Mouse (Mus musculus) lung, postnatal 0 days (tissue): ENCODE measurements around the gene Tspan18. TPM values are rescaled to one million over a fixed set of nuclear protein-coding genes. Genes with fewer than 3 reads are reported as not detected.
A peak's percentile ranks its signal among the peaks of the same experiment; 100 is the strongest.

Experiments
- ATAC-seq: fragments of 200-750 bp; cut with Nextera tagmentation; 2 replicates; pipeline ENCODE4 v1.8.0; 2017; ENCODE audit warnings: moderate library complexity
- DNase-seq: peaks from one replicate; pipeline ENCODE4 v3.0.0-alpha.2; 2016; ENCODE audit warnings: low spot score
- H3K27ac ChIP-seq: fragments of 300-500 bp; sonication (generic); 2 replicates; pipeline ENCODE4 v1.5.1; 2014; ENCODE audit warnings: antibody characterized with exemption, mild to moderate bottlenecking, low read length, mixed read lengths
- H3K27me3 ChIP-seq: fragments of 300-500 bp; sonication (generic); replicated peaks from 2 replicates; pipeline ENCODE4 v1.6.1; 2014; ENCODE audit warnings: low read length, mixed read lengths; ENCODE audit not compliant: insufficient read depth
- H3K36me3 ChIP-seq: fragments of 300-500 bp; sonication (generic); 2 replicates; pipeline ENCODE4 v1.6.1; 2014; ENCODE audit warnings: low read length, mixed read lengths; ENCODE audit not compliant: insufficient read depth
- H3K4me1 ChIP-seq: fragments of 300-500 bp; sonication (generic); 2 replicates; pipeline ENCODE4 v1.6.1; 2014; ENCODE audit warnings: antibody characterized with exemption, low read depth, low read length, mixed read lengths; ENCODE audit not compliant: insufficient read depth
- H3K4me2 ChIP-seq: fragments of 300-500 bp; sonication (generic); replicated peaks from 2 replicates; pipeline ENCODE4 v1.6.1; 2014; ENCODE audit warnings: low read depth, mild to moderate bottlenecking, low read length, moderate library complexity, mixed read lengths
- H3K4me3 ChIP-seq: fragments of 300-500 bp; sonication (generic); 2 replicates; pipeline ENCODE4 v1.5.1; 2014; ENCODE audit warnings: low read depth, low read length
- H3K9ac ChIP-seq: fragments of 300-500 bp; sonication (generic); replicated peaks from 2 replicates; pipeline ENCODE4 v1.6.1; 2014; ENCODE audit warnings: low read depth, mild to moderate bottlenecking
- H3K9me3 ChIP-seq: fragments of 300-500 bp; sonication (generic); 2 replicates; pipeline ENCODE4 v1.6.1; 2016; ENCODE audit warnings: low read length, mixed read lengths
- CTCF ChIP-seq: IDR thresholded peaks from 2 replicates; pipeline ENCODE4 v1.5.1; 2016; ENCODE audit warnings: antibody characterized with exemption, mild to moderate bottlenecking
- EP300 ChIP-seq: IDR thresholded peaks from 2 replicates; pipeline ENCODE4 v1.6.1; 2016; ENCODE audit warnings: antibody characterized with exemption, mild to moderate bottlenecking, control low read depth
- WGBS: fragments of 180-500 bp; shearing (Covaris S2); extraction: QIAGEN DNeasy Blood & Tissue Kit; methylation state at CpG from one replicate; pipeline ENCODE4 v1.1.7; 2014; 5-methylcytosine and 5-hydroxymethylcytosine counted together
- polyA plus RNA-seq: library from polyadenylated mRNA; unstranded; fragments of >200 nt; fragmentation: Nextera tagmentation; extraction: Ambion mirVana; gene quantifications from 2 replicates; pipeline ENCODE4 v1.2.1, GENCODE M21; 2015

Gene Tspan18
- polyA plus RNA-seq, 1 experiment from 2014 or later, result 36.4 TPM

DNA sequence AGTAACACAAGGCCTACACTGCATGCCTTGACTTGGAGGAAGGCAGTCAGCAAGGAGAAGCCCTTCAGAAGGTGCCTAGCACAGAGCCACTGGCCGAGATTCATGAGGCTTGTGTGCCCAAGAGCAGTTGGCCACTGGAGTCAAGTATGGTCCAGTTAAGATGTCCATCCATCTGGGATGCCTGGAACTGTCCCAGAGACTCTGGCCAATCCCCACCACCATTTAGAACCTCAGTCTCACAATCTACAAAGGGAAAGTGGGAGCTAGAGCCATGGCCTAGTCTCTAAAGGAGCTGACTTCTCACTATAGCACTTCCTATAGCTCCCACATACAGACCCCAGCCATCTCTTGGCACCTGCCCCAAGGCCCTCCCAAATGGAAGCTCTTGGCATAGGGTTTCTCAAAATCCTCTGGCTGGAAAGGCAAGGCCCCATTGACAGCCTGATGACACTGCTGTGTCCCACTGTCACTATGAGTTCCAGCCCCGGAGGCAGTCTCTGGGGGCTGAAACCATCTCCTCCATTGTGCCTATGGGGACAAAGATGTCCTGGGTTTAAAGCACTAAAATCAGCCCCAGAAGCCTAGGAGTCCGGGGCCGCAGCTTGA lies 158.0 kb downstream of the Tspan18 start:
- H3K9ac ChIP-seq, result no peak overlapping the region
- H3K4me3 ChIP-seq, result no peak overlapping the region
- H3K4me2 ChIP-seq, result no peak overlapping the region
- no peak overlapping the region for H3K27ac ChIP-seq
- H3K27me3 ChIP-seq, result peaks cover 9% of the 10 kb centered on the region; the same call in 1 of the 2 replicates
- DNase-seq, result no peak
- H3K36me3 ChIP-seq, result no peaks in the 10 kb centered on the region
- no peak for ATAC-seq
- H3K4me1 ChIP-seq, result peaks cover 14% of the 10 kb centered on the region; the same call in 1 of the 2 replicates
- WGBS, result 42% methylated on average over 4 of the region's 4 CpGs
- no peaks in the 10 kb centered on the region for H3K9me3 ChIP-seq
- no peak for TF ChIP-seq CTCF
- no peak for TF ChIP-seq EP300

DNA sequence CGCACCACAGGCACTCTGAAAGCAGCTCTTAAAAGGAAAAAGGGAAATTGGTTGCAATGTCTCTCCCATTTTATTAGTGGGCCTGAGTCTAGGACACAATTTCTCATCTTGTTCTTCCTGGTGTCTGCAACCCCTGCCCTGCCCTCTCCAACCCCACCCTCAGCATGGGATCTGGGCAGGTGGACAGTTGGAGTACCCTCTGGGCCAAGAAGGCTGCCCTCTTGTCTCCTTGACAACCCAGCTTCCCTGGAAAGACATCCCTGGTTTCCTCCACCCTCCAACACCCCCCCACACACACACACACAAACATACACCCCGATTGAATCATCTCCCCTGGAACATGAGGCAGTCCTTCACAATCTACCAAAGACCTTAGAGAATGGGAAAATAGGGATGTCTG lies 158.6 kb downstream of the Tspan18 start:
- H3K9me3 ChIP-seq, result no peaks in the 10 kb centered on the region
- TF ChIP-seq CTCF, result no peak
- TF ChIP-seq EP300, result no peak
- H3K9ac ChIP-seq, result no peak overlapping the region
- 48% methylated on average over 2 of the region's 2 CpGs for WGBS
- H3K4me2 ChIP-seq, result no peak overlapping the region
- peaks cover 14% of the 10 kb centered on the region; the same call in 1 of the 2 replicates for H3K4me1 ChIP-seq
- H3K36me3 ChIP-seq, result no peaks in the 10 kb centered on the region
- DNase-seq (no peak), ATAC-seq (no peak)
- H3K27me3 ChIP-seq, result peaks cover 9% of the 10 kb centered on the region; the same call in 1 of the 2 replicates
- H3K4me3 ChIP-seq, result no peak overlapping the region
- no peak overlapping the region for H3K27ac ChIP-seq

DNA sequence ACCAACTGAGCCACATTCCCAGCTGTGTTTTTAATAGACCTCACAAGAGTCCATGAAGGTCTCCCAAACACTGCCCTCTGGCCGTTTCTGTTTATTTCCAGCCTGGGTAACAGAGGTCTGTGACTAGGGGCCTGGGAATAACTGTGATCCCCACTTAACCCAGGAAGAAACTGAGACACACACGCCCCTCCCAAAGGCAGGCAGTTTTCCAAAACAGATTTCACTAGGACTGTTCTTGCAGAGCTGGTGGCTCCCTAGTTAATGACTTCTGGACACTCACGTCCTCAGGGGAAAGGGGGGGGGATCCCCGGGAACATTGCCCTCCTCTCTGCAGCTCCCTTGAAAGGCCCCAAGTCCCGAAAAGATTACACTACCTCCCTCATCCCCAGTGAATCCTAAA lies 159.0 kb downstream of the Tspan18 start:
- Histone ChIP-seq H3K4me2 (no peak overlapping the region), H3K4me3 (no peak overlapping the region), H3K27ac (no peak overlapping the region), H3K4me1 (peaks cover 13% of the 10 kb centered on the region; the same call in 1 of the 2 replicates), H3K9me3 (no peaks in the 10 kb centered on the region), H3K36me3 (no peaks in the 10 kb centered on the region), H3K27me3 (peaks cover 5% of the 10 kb centered on the region; the same call in 1 of the 2 replicates), H3K9ac (no peak overlapping the region)
- ATAC-seq (peak; percentile 40; the same call in 1 of the 2 replicates), DNase-seq (no peak)
- WGBS, result 36% methylated on average over 5 of the region's 5 CpGs
- TF ChIP-seq EP300, result no peak
- no peak for TF ChIP-seq CTCF

DNA sequence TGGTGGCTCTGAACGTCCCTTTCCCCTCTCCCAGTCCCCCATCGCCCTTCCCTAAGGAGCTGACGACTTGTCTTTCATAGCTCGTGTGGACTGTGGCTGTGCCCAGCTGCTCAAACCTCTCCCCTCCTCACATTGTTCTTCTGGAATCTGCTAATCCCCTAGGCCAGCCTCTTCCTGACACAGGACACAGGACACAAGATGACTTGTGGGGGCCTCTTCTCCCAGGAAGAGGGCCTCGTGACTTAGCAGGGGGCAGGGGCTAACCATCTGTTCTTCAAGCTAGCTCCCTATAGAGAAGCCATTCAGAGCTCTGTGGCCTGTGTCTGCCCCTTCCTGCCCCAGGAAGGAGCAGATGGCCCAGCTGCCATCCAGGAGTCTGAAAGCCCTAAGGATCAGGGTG lies 160.1 kb downstream of the Tspan18 start:
- WGBS, result 40% methylated on average over 5 of the region's 5 CpGs
- ATAC-seq, result no peak
- Histone ChIP-seq H3K4me2 (no peak overlapping the region), H3K36me3 (no peaks in the 10 kb centered on the region), H3K27me3 (no peaks in the 10 kb centered on the region), H3K27ac (no peak overlapping the region), H3K4me3 (no peak overlapping the region), H3K9me3 (no peaks in the 10 kb centered on the region), H3K9ac (no peak overlapping the region), H3K4me1 (peaks cover 10% of the 10 kb centered on the region; the same call in 1 of the 2 replicates)
- TF ChIP-seq CTCF, result no peak
- TF ChIP-seq EP300, result no peak
- DNase-seq, result no peak

DNA sequence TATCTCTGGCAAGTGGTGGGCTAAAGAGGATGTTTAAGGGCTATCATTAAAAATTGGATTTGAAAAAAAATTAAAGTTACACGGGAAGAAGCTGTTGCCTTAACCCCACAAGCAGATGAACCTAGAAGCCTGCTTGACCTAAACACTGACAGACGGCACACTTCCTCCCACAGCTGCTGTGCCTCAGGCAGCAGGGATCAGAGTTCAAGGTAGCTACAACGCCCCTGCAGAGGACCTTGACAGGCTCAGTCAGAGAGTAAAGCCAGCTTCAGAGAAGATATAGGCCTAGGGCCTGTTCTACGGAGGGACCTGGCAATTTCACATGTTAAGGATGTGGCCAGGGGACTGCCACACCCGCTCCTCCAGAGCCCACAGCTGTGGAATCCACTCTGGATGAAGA lies 161.8 kb downstream of the Tspan18 start:
- no peaks in the 10 kb centered on the region for H3K27me3 ChIP-seq
- no peak overlapping the region for H3K27ac ChIP-seq
- no peaks in the 10 kb centered on the region for H3K9me3 ChIP-seq
- no peak for DNase-seq
- H3K4me1 ChIP-seq, result peaks cover 10% of the 10 kb centered on the region; the same call in 1 of the 2 replicates
- no peak overlapping the region for H3K9ac ChIP-seq
- no peak for ATAC-seq
- TF ChIP-seq CTCF (no peak), EP300 (no peak)
- H3K4me3 ChIP-seq, result no peak overlapping the region
- H3K4me2 ChIP-seq, result no peak overlapping the region
- WGBS, result 48% methylated on average over 5 of the region's 5 CpGs
- no peaks in the 10 kb centered on the region for H3K36me3 ChIP-seq

DNA sequence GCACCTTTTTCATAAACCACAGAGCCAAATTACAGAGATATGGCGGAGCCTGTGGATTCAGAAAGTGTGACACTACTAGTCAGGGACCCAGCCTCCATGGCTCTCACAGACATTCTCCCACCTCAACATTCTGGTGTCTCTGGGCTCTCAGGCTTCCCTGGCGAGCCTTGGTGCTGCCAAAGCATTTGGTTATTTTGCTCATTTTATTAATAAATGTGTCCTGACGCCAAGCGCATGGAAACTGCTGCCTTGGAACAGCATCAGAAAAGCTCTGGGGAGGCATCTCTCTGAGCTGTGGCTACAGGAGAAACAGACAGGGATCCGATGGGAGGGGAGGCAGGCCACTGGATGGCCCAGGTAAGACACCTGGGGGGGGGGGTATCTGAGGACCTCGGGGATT lies 162.4 kb downstream of the Tspan18 start:
- no peaks in the 10 kb centered on the region for H3K36me3 ChIP-seq
- TF ChIP-seq CTCF, result no peak
- no peak for TF ChIP-seq EP300
- H3K4me3 ChIP-seq, result no peak overlapping the region
- no peaks in the 10 kb centered on the region for H3K9me3 ChIP-seq
- H3K4me2 ChIP-seq, result no peak overlapping the region
- DNase-seq (no peak), ATAC-seq (no peak)
- WGBS, result 76% methylated on average over 6 of the region's 6 CpGs
- no peak overlapping the region for H3K27ac ChIP-seq
- no peaks in the 10 kb centered on the region for H3K27me3 ChIP-seq
- H3K4me1 ChIP-seq, result peaks cover 5% of the 10 kb centered on the region; the same call in 1 of the 2 replicates
- H3K9ac ChIP-seq, result no peak overlapping the region
